Mouse (Mus musculus): ENCODE measurements around the gene Ifitm2.
A peak's percentile ranks its signal among the peaks of the same experiment; 100 is the strongest.

Ifitm2 gene

GRCm38 (mm10) chr7:140923070-140923775 lies 32.6 kb downstream of the Ifitm2 start:
- Histone ChIP-seq H3K4me1 (replicated peaks; ENCODE audit: low read depth, low read length) (peaks cover 35% of the 10 kb centered on the region), H3K27me3 (ENCODE audit: insufficient read depth, low read length) (peaks cover 82% of the 10 kb centered on the region), H3K9me3 (ENCODE audit: low read length) (no peaks in the 10 kb centered on the region), H3K4me3 (replicated peaks; ENCODE audit: low read length) (peak overlapping the region; percentile 77), H3K36me3 (ENCODE audit: insufficient read depth, low read length) (no peaks in the 10 kb centered on the region)
- TF ChIP-seq POU5F1 (IDR thresholded peaks at IDR 0.05; ENCODE audit: borderline replicate concordance, low read length) (no peak), NANOG (IDR thresholded peaks at IDR 0.05; ENCODE audit: borderline replicate concordance, low read length) (no peak), CTCF (conservative IDR thresholded peaks at IDR 0.05; ENCODE audit: low read length) (no peak)

- no peaks in the 10 kb centered on the region for H3K9me3 ChIP-seq (ENCODE audit: low read length)
- H3K4me3 ChIP-seq (replicated peaks; ENCODE audit: low read length), result peak overlapping the region; percentile 77
- H3K27me3 ChIP-seq (ENCODE audit: insufficient read depth, low read length), result peaks cover 87% of the 10 kb centered on the region
- TF ChIP-seq CTCF (conservative IDR thresholded peaks at IDR 0.05; ENCODE audit: low read length), result no peak
- TF ChIP-seq NANOG (IDR thresholded peaks at IDR 0.05; ENCODE audit: borderline replicate concordance, low read length), result no peak
- H3K4me1 ChIP-seq (replicated peaks; ENCODE audit: low read depth, low read length), result peaks cover 33% of the 10 kb centered on the region
- H3K36me3 ChIP-seq (ENCODE audit: insufficient read depth, low read length), result no peaks in the 10 kb centered on the region
Measured at GRCm38 (mm10) chr7:140922398-140923069, 33.3 kb downstream of the Ifitm2 start.

GRCm38 (mm10) chr7:140921225-140921975 lies 34.4 kb downstream of the Ifitm2 start:
- Histone ChIP-seq H3K4me3 (replicated peaks; ENCODE audit: low read length) (peak overlapping the region; percentile 77), H3K4me1 (replicated peaks; ENCODE audit: low read depth, low read length) (peaks cover 33% of the 10 kb centered on the region), H3K27me3 (ENCODE audit: insufficient read depth, low read length) (peaks cover 81% of the 10 kb centered on the region), H3K9me3 (ENCODE audit: low read length) (no peaks in the 10 kb centered on the region), H3K36me3 (ENCODE audit: insufficient read depth, low read length) (no peaks in the 10 kb centered on the region)
- TF ChIP-seq CTCF (conservative IDR thresholded peaks at IDR 0.05; ENCODE audit: low read length), result no peak
- no peak for TF ChIP-seq NANOG (IDR thresholded peaks at IDR 0.05; ENCODE audit: borderline replicate concordance, low read length)
- no peak for TF ChIP-seq POU5F1 (IDR thresholded peaks at IDR 0.05; ENCODE audit: borderline replicate concordance, low read length)

GRCm38 (mm10) chr7:140920418-140921029 lies 35.3 kb downstream of the Ifitm2 start, which contains the start of gene Nlrp6:
Nlrp6 (plus strand) TSS chr7:140920902.
- no peak for TF ChIP-seq CTCF (conservative IDR thresholded peaks at IDR 0.05; ENCODE audit: low read length)
- no peak for TF ChIP-seq NANOG (IDR thresholded peaks at IDR 0.05; ENCODE audit: borderline replicate concordance, low read length)
- TF ChIP-seq POU5F1 (IDR thresholded peaks at IDR 0.05; ENCODE audit: borderline replicate concordance, low read length), result no peak
- Histone ChIP-seq H3K4me3 (replicated peaks; ENCODE audit: low read length) (peak within 1 kb of the TSS; percentile 77), H3K27me3 (ENCODE audit: insufficient read depth, low read length) (peaks cover 74% of the 10 kb centered on the region), H3K9me3 (ENCODE audit: low read length) (no peaks in the 10 kb centered on the region), H3K4me1 (replicated peaks; ENCODE audit: low read depth, low read length) (peaks cover 33% of the 10 kb centered on the region), H3K36me3 (ENCODE audit: insufficient read depth, low read length) (no peaks in the 10 kb centered on the region)

GRCm38 (mm10) chr7:140919911-140920310 lies 35.9 kb downstream of the Ifitm2 start:
- H3K4me3 ChIP-seq (replicated peaks; ENCODE audit: low read length), result no peak overlapping the region
- H3K36me3 ChIP-seq (ENCODE audit: insufficient read depth, low read length), result no peaks in the 10 kb centered on the region
- H3K4me1 ChIP-seq (replicated peaks; ENCODE audit: low read depth, low read length), result peaks cover 33% of the 10 kb centered on the region
- no peaks in the 10 kb centered on the region for H3K9me3 ChIP-seq (ENCODE audit: low read length)
- H3K27me3 ChIP-seq (ENCODE audit: insufficient read depth, low read length), result peaks cover 68% of the 10 kb centered on the region
- TF ChIP-seq CTCF (conservative IDR thresholded peaks at IDR 0.05; ENCODE audit: low read length) (no peak), NANOG (IDR thresholded peaks at IDR 0.05; ENCODE audit: borderline replicate concordance, low read length) (no peak)

GRCm38 (mm10) chr7:140914031-140914690 lies 41.6 kb downstream of the Ifitm2 start:
- TF ChIP-seq CTCF (conservative IDR thresholded peaks at IDR 0.05; ENCODE audit: low read length) (no peak), NANOG (IDR thresholded peaks at IDR 0.05; ENCODE audit: borderline replicate concordance, low read length) (no peak), POU5F1 (IDR thresholded peaks at IDR 0.05; ENCODE audit: borderline replicate concordance, low read length) (no peak)
- no peaks in the 10 kb centered on the region for H3K36me3 ChIP-seq (ENCODE audit: insufficient read depth, low read length)
- H3K4me3 ChIP-seq (replicated peaks; ENCODE audit: low read length), result no peak overlapping the region
- no peaks in the 10 kb centered on the region for H3K9me3 ChIP-seq (ENCODE audit: low read length)
- peaks cover 10% of the 10 kb centered on the region for H3K27me3 ChIP-seq (ENCODE audit: insufficient read depth, low read length)
- peaks cover 31% of the 10 kb centered on the region for H3K4me1 ChIP-seq (replicated peaks; ENCODE audit: low read depth, low read length)

- H3K36me3 ChIP-seq (ENCODE audit: insufficient read depth, low read length), result no peaks in the 10 kb centered on the region
- no peak overlapping the region for H3K4me3 ChIP-seq (replicated peaks; ENCODE audit: low read length)
- no peak for TF ChIP-seq CTCF (conservative IDR thresholded peaks at IDR 0.05; ENCODE audit: low read length)
- TF ChIP-seq NANOG (IDR thresholded peaks at IDR 0.05; ENCODE audit: borderline replicate concordance, low read length), result no peak
- no peak for TF ChIP-seq POU5F1 (IDR thresholded peaks at IDR 0.05; ENCODE audit: borderline replicate concordance, low read length)
- peaks cover 2% of the 10 kb centered on the region for H3K27me3 ChIP-seq (ENCODE audit: insufficient read depth, low read length)
- peaks cover 42% of the 10 kb centered on the region for H3K4me1 ChIP-seq (replicated peaks; ENCODE audit: low read depth, low read length)
- H3K9me3 ChIP-seq (ENCODE audit: low read length), result no peaks in the 10 kb centered on the region
Measured at GRCm38 (mm10) chr7:140912846-140913482, 42.8 kb downstream of the Ifitm2 start.
